In the genomic region with DNA sequence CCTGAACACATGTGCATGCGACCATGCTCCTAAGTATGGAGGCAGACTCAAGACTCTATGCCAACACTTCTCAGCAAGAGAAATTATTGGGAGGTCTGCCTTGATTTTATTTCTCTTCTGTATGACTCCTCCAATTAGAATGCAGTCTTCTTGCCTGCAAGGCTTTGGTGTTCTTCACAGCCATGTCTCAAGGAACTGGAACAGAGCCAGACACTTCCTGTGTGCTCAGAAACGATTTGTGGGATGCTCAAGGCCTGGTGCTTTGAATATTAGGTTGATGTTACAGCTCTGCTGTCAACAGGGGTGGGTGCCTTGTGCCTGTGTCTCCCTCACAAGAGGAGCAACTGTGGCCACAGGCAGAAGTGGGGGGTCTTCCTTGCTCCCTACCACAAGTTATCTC, we compare ENCODE assay signal across 15 mouse cellular contexts.
"Had no signal": no experiment of that assay in that cellular context is flagged by ENCODE, and none has a peak within 500 bp of the region (broad histone marks: within the 10 kb centered on the region; RNA-seq: fewer than 3 reads in every experiment).

No protein-coding gene starts in this region.

- H3K27ac ChIP-seq: limb, embryonic 13.5 days; liver, embryonic 12.5 days; midbrain, embryonic 15.5 days; neural tube, embryonic 13.5 days had no signal

- H3K27me3 ChIP-seq: limb, embryonic 13.5 days; liver, embryonic 12.5 days; midbrain, embryonic 15.5 days; neural tube, embryonic 13.5 days had no signal

- H3K4me1 ChIP-seq: liver, embryonic 12.5 days; midbrain, embryonic 15.5 days; neural tube, embryonic 13.5 days had no signal

- H3K4me3 ChIP-seq: limb, embryonic 13.5 days; liver, embryonic 12.5 days; megakaryocyte, embryonic 14.5 days; midbrain, embryonic 15.5 days; neural tube, embryonic 13.5 days had no signal

- H3K9ac ChIP-seq: liver, embryonic 12.5 days; midbrain, embryonic 15.5 days; neural tube, embryonic 13.5 days had no signal

- DNase-seq: kidney, adult 8-10 months; kidney, postnatal 25 days; layer of hippocampus, adult 9-11 months; lung, postnatal 36 days; retina, postnatal 1 day; right cerebral cortex, postnatal 25 days; thymus, adult 18-20 months; thymus, postnatal 25 days had no signal

- H3K4me2 ChIP-seq: limb, embryonic 13.5 days; liver, embryonic 12.5 days; midbrain, embryonic 11.5 days; midbrain, embryonic 15.5 days; neural tube, embryonic 13.5 days had no signal

- ATAC-seq: intestine, postnatal 0 days; liver, embryonic 12.5 days; midbrain, embryonic 15.5 days had no signal

- H3K9me3 ChIP-seq: limb, embryonic 13.5 days; liver, embryonic 12.5 days; megakaryocyte, embryonic 14.5 days; midbrain, embryonic 15.5 days; neural tube, embryonic 13.5 days had no signal

- H3K36me3 ChIP-seq: limb, embryonic 13.5 days; liver, embryonic 12.5 days; midbrain, embryonic 15.5 days; neural tube, embryonic 13.5 days had no signal
